Mouse (Mus musculus): ENCODE measurements around the gene Lrp2. TPM values are rescaled to one million over a fixed set of nuclear protein-coding genes. Genes with fewer than 3 reads are reported as not detected.
A peak's percentile ranks its signal among the peaks of the same experiment; 100 is the strongest.

Gene Lrp2
- total RNA-seq, 2 experiments from 2014 or later, result 0.72 to 1.4 TPM

GRCm38 (mm10) chr2:69400866-69401604, 184.8 kb downstream of the Lrp2 start:
- no peak for DNase-seq

GRCm38 (mm10) chr2:69396760-69397435, 189.0 kb downstream of the Lrp2 start:
- no peak for DNase-seq

GRCm38 (mm10) chr2:69395597-69396248, 190.1 kb downstream of the Lrp2 start:
- no peak for DNase-seq

- no peak for DNase-seq
Measured at GRCm38 (mm10) chr2:69393947-69394346, 191.9 kb downstream of the Lrp2 start.

- no peak for DNase-seq
Measured at GRCm38 (mm10) chr2:69386118-69386871, 199.6 kb downstream of the Lrp2 start.

GRCm38 (mm10) chr2:69382838-69383237, 203.0 kb downstream of the Lrp2 start:
- no peak for DNase-seq

- DNase-seq, result no peak
Measured at GRCm38 (mm10) chr2:69381740-69382139, 204.1 kb downstream of the Lrp2 start.

- peak in 1 of 2 experiments; percentile 27 for DNase-seq
Measured at GRCm38 (mm10) chr2:69380281-69380680, 205.6 kb downstream of the Lrp2 start, which contains the start of gene Dhrs9. Dhrs9 (plus strand) TSS chr2:69380445.

- DNase-seq, result no peak
Measured at GRCm38 (mm10) chr2:69379801-69380200, 206.1 kb downstream of the Lrp2 start.

GRCm38 (mm10) chr2:69376780-69377179, 209.1 kb downstream of the Lrp2 start:
- DNase-seq, result no peak

Other genes with a start within 250 kb of the Lrp2 start
- gene Abcb11, start 243.4 kb downstream of the Lrp2 start, total RNA-seq (2021), result not detected
- under 1 TPM; 0.17 to 0.49 TPM for gene Dhrs9, start 205.6 kb downstream of the Lrp2 start, total RNA-seq (2021)
- 1 to 10 TPM; 4.3 to 4.4 TPM for gene Bbs5, start 61.1 kb upstream of the Lrp2 start, total RNA-seq (2021)
- gene Klhl41, start 84.1 kb upstream of the Lrp2 start, total RNA-seq (2021), result 10 to 100 TPM; 74.2 to 74.4 TPM
- 10 to 100 TPM; 29.1 to 29.7 TPM for gene Fastkd1, start 127.5 kb upstream of the Lrp2 start, total RNA-seq (2021)
- gene Ppig, start 136.5 kb upstream of the Lrp2 start, total RNA-seq (2021), result 10 to 100 TPM; 33.8 to 40.1 TPM
- under 1 TPM; 0.42 to 0.51 TPM for gene Ccdc173, start 203.5 kb upstream of the Lrp2 start, total RNA-seq (2021)
- gene Phospho2, start 203.6 kb upstream of the Lrp2 start, total RNA-seq (2021), result 10 to 100 TPM; 28.6 to 33.1 TPM
- gene Klhl23, start 235.9 kb upstream of the Lrp2 start, total RNA-seq (2021), result 10 to 100 TPM; 26.0 to 34.4 TPM

Data from heart, adult 18-20 months (tissue).